Mouse (Mus musculus): Measurements from ENCODE around the gene Tspan14.

The Tspan14 gene

DNA sequence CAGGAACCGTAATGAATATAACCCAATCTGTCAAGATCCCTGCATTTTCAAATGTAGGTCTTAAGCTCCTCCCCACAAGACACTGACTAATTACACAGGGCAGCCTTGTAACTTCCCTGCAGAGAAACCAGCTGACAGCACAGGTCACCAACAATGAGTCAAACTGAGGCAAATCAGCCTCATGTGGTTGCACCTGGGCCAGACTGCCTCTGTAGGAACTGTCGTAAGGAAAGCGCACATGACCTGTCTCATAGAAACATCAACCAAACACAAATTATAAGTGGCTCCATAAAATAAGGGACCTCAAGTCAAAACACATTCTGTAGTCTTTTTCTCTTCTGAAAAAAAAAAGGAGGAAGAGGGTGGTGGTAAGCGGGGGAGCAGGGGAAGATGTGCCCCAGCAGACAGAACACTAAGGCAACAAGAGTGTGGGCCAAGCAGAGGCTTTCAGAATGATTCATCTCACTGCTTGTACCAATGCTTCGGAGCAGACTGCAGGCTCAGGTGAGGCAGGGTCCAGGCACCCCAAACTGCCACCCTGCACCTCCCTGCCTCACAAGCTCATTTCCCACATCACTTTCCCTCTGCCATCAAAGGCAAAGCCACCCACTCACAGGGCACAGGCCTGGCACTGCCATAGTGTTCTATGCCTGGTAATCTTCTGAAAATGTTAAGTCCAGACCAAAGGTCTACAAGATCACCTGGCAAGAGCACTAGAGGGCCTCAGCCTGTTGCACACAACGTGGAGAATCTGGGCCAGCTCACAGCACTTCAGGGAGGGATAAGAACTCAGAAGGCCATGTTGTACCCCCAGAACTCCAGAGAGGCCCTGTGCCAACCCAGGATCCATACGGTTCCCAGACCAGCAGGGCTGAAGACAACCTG, 16.6 kb downstream of the Tspan14 start:
- DNase-seq = no peak

- no peak for DNase-seq
Observed at GRCm38 (mm10) chr14:40949047-40949446, 17.6 kb downstream of the Tspan14 start.

- no peak for DNase-seq
Observed at GRCm38 (mm10) chr14:40948522-40948921, 18.1 kb downstream of the Tspan14 start.

GRCm38 (mm10) chr14:40947431-40948394, 18.9 kb downstream of the Tspan14 start:
- peak; percentile 57 for DNase-seq

DNA sequence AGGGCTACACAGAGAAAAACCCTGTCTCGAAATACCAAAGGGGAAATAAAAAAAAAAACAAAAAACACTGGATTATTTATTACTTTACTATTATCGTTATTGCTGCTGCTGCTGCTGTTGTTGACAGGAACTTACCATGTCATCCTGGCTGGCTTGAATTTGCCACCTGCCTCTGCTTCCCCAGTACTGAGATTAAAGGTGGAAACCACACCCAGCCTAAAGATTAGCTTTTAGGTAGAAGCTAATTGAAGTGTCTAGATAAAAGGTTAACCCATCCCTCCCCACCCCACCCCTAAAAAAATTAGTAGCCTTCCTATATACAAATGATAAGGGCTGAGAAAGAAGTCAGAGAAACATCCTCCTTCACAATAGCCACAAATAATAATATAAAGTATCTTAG, 22.8 kb downstream of the Tspan14 start:
- DNase-seq = no peak

GRCm38 (mm10) chr14:40942429-40942828, 24.2 kb downstream of the Tspan14 start:
- no peak for DNase-seq

- no peak for DNase-seq
Observed at GRCm38 (mm10) chr14:40938380-40938987, 28.1 kb downstream of the Tspan14 start.

DNA sequence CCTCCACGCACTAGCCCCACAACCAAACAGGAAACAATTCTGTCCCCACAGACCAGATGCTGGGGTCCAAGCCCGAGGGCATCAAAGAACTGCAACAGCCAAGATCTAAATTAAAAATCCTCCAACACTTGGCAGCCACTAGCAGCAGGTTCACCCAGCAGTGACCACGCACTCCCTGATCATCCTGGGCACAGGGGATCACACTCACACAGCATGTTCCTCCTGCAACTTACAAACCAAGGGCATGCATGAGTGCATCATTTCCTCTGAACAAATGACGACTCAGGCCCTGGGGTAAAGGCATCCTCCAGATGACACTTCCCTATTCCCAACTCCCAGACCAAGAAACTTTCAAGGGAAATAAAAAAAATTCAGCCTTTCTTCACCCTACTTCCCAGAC, 29.6 kb downstream of the Tspan14 start:
- no peak for DNase-seq

- DNase-seq = no peak
Observed at GRCm38 (mm10) chr14:40935481-40935880, 31.1 kb downstream of the Tspan14 start.

DNA sequence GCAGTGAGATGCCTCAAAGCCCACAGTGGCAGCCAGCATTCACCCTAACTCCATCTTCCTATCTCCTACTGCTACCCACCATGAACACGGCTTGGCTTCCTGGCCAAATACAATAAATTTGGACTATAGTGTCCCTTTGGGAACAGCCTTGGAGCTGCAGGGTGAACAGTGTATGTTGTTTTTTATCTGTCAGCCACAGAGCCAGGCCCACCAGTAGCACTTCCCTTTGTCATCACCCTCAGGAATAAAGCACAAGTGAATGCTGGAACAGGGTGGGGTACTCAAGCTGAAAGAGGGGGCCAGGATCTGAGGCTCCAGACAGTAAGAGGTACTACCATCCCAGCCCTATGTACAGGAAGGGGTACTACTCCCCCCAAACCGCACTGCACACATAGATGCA, 31.6 kb downstream of the Tspan14 start:
- no peak for DNase-seq

DNA sequence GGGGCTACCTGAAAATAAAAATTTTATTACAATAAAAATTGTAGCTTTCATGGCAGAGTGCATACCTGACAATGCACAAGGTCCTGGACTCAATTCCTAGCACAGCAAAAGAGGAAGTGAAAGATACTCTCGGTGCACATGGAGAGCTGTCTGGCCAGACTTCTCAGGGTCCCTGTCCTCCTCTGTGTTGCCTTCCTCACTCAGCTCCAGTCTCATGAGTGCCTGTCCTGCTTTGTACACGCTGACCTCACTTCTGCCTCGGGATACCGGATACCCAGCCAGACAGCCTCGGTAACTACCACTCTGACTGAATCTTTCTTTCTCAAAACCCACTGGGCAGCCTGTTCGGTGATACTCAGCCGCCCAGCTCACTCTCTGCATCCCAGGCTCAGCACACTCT, 33.3 kb downstream of the Tspan14 start:
- no peak for DNase-seq

- no peak for DNase-seq
Observed at GRCm38 (mm10) chr14:40932225-40932624, 34.4 kb downstream of the Tspan14 start.

GRCm38 (mm10) chr14:40931115-40931829, 35.3 kb downstream of the Tspan14 start:
- DNase-seq = no peak

DNA sequence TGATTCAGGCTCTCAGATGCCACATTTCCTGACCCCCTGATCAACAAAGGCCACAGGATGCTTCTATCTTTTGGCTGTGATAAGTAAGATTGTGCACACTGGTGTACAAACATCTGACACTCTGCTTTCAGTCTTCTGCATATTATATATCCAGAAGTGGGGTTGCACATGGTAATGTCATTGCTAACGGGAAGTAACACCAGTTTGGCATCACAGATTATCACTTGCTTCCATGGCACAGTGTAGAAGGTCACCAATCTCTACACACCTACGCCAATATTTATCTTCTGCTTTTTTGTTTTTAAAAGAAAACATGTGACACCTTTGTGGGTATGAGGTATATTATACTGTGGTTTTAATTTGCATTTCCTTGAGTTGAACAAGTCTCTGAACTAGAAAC, 36.7 kb downstream of the Tspan14 start:
- no peak for DNase-seq

GRCm38 (mm10) chr14:40928897-40929296, 37.7 kb downstream of the Tspan14 start:
- DNase-seq = no peak

DNA sequence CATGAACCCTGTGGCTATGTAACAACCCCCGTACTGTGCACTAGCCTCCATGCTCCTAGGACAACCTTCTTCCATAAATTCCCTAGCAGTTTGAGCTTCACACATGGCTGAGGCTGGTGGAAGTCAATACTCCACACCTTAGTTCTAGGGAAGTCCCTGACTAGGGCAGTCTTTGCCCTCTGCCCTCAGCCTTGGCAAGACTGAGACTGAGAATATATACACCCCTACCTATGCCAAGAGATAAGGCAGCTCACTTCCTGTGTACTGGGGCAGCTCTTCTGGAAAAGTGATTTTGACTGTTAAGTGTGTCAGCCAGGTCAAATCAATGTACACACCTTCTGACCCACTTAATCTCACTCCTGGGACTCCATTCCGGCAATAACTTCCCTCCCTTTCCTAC, 39.6 kb downstream of the Tspan14 start:
- no peak for DNase-seq

GRCm38 (mm10) chr14:40924378-40925113, 42.1 kb downstream of the Tspan14 start:
- peak; percentile 30 for DNase-seq

- no peak for DNase-seq
Observed at GRCm38 (mm10) chr14:40921241-40921640, 45.4 kb downstream of the Tspan14 start.

DNA sequence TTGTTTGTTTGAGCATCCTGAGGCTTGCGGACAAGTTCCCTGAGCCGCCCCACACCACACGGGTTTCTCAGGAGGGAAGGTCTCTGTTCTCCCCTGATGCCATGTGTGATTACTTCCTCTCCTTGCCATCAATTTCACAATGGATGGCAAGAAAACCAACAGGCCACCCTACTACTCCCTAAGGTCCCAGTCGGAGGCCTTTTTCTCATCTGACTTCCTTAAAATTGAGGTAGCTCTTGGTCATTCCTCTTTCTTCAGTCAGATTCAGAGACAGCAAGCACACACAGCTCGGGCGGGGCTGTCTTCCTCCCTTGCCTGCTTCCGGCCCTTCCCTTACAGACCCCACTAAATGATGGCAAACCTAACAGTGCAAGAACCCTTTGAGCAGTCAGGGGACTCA, 47.1 kb downstream of the Tspan14 start:
- DNase-seq = no peak

DNA sequence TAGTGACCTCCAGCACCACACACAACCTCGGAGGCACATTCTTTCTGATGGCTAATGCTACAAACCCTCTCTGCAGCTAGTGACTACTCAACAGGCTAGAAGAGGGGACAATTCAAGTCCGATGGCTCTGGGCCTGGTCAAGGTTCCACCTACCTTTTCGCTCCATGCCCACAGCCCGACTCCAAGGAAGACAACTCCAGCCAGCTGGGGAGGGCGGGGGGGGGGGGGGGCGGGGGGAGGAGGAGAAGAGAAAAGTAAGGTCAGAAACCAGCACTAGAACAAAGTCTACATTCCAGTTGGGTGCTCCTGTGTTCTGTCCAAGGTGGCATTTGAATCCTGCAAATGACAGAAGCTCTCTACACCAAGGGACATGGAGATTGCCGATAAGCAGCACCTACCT, 48.1 kb downstream of the Tspan14 start:
- no peak for DNase-seq

- peak; percentile 95 for DNase-seq
Observed at GRCm38 (mm10) chr14:40917632-40918031, 49.0 kb downstream of the Tspan14 start.

DNA sequence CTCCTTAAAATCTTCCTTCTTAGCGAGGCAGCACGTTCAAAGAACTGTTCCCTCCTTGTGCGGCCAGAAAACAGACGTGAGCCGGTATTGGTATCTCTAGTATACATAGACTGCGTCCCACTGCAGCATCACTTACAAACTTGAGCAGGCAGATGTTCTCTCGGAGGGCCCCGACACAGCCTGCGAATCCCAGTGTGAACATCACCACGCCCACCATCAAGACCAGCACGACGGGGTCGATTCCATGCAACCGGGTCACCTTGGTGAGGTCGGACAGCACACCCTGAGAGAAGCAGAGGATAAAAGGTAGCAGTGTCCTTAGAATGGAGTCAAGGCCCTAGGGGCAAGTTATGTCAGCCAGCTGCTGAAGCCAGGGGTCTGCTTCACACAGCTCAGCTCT, 49.9 kb downstream of the Tspan14 start:
- DNase-seq = no peak
